Mouse (Mus musculus): ENCODE measurements around the gene Ciao2a.

The Ciao2a gene

GRCm38 (mm10) chr9:66162995-66163394, 36.6 kb downstream of the Ciao2a start:
- DNase-seq (ENCODE audit: low spot score in 2 of 2): no peak

GRCm38 (mm10) chr9:66167222-66167621, 40.8 kb downstream of the Ciao2a start:
- DNase-seq (ENCODE audit: low spot score in 2 of 2): no peak

GRCm38 (mm10) chr9:66168233-66168632, 41.8 kb downstream of the Ciao2a start:
- no peak for DNase-seq (ENCODE audit: low spot score in 2 of 2)

- no peak for DNase-seq (ENCODE audit: low spot score in 2 of 2)
Measured at GRCm38 (mm10) chr9:66170506-66170905, 44.1 kb downstream of the Ciao2a start.

GRCm38 (mm10) chr9:66171275-66171921, 45.0 kb downstream of the Ciao2a start:
- no peak for DNase-seq (ENCODE audit: low spot score in 2 of 2)

GRCm38 (mm10) chr9:66173316-66173855, 47.0 kb downstream of the Ciao2a start:
- no peak for DNase-seq (ENCODE audit: low spot score in 2 of 2)

GRCm38 (mm10) chr9:66174985-66175384, 48.6 kb downstream of the Ciao2a start:
- no peak for DNase-seq (ENCODE audit: low spot score in 2 of 2)

GRCm38 (mm10) chr9:66177975-66178374, 51.6 kb downstream of the Ciao2a start:
- no peak for DNase-seq (ENCODE audit: low spot score in 2 of 2)

- DNase-seq (ENCODE audit: low spot score in 2 of 2): no peak
Measured at GRCm38 (mm10) chr9:66179795-66180194, 53.4 kb downstream of the Ciao2a start.

GRCm38 (mm10) chr9:66181126-66181825, 54.9 kb downstream of the Ciao2a start:
- no peak for DNase-seq (ENCODE audit: low spot score in 2 of 2)

GRCm38 (mm10) chr9:66181826-66182678, 55.6 kb downstream of the Ciao2a start:
- no peak for DNase-seq (ENCODE audit: low spot score in 2 of 2)

GRCm38 (mm10) chr9:66182679-66182993, 56.2 kb downstream of the Ciao2a start:
- no peak for DNase-seq (ENCODE audit: low spot score in 2 of 2)

GRCm38 (mm10) chr9:66183023-66183422, 56.6 kb downstream of the Ciao2a start:
- no peak for DNase-seq (ENCODE audit: low spot score in 2 of 2)

- no peak for DNase-seq (ENCODE audit: low spot score in 2 of 2)
Measured at GRCm38 (mm10) chr9:66184572-66184971, 58.2 kb downstream of the Ciao2a start.

- no peak for DNase-seq (ENCODE audit: low spot score in 2 of 2)
Measured at GRCm38 (mm10) chr9:66186426-66186825, 60.0 kb downstream of the Ciao2a start.
